Mouse (Mus musculus) lung, embryonic 14.5 days (tissue): ENCODE data around the gene Iqcf3. TPM values are rescaled to one million over a fixed set of nuclear protein-coding genes. Genes with fewer than 3 reads are reported as not detected.
"Not testable (repeated sequence)": the region's sequence is repeated elsewhere in the genome, so short reads cannot be mapped to it uniquely, and the experiment has no call there.

Source experiments
- ATAC-seq: fragments of 200-750 bp; cut with Nextera tagmentation; 2 replicates; pipeline ENCODE4 v1.8.0; 2017; ENCODE audit warnings: mild to moderate bottlenecking, moderate TSS enrichment, moderate library complexity; ENCODE audit not compliant: insufficient read depth
- DNase-seq: peaks from one replicate; pipeline ENCODE4 v3.0.0-alpha.2; 2015
- H3K27ac ChIP-seq: fragments of 300-500 bp; sonication (generic); 2 replicates; pipeline ENCODE4 v1.5.1; 2014; ENCODE audit warnings: low read depth, mild to moderate bottlenecking, moderate library complexity
- H3K27me3 ChIP-seq: fragments of 300-500 bp; sonication (generic); 2 replicates; pipeline ENCODE4 v1.6.1; 2014; ENCODE audit warnings: low read length, control low read depth; ENCODE audit not compliant: insufficient read depth
- H3K36me3 ChIP-seq: fragments of 300-500 bp; sonication (generic); 2 replicates; pipeline ENCODE4 v1.6.1; 2014; ENCODE audit warnings: control low read depth; ENCODE audit not compliant: insufficient read depth
- H3K4me1 ChIP-seq: fragments of 300-500 bp; sonication (generic); 2 replicates; pipeline ENCODE4 v1.6.1; 2014; ENCODE audit warnings: antibody characterized with exemption, control low read depth; ENCODE audit not compliant: insufficient read depth
- H3K4me2 ChIP-seq: fragments of 300-500 bp; sonication (generic); 2 replicates; pipeline ENCODE4 v1.6.1; 2014; ENCODE audit warnings: mild to moderate bottlenecking
- H3K4me3 ChIP-seq: fragments of 300-500 bp; sonication (generic); 2 replicates; pipeline ENCODE4 v1.5.1; 2014; ENCODE audit warnings: low read depth, low read length
- H3K9ac ChIP-seq: fragments of 300-500 bp; sonication (generic); 2 replicates; pipeline ENCODE4 v1.6.1; 2014
- H3K9me3 ChIP-seq: fragments of 300-500 bp; sonication (generic); 2 replicates; pipeline ENCODE4 v1.6.1; 2016; ENCODE audit warnings: low read depth, low read length, control low read depth
- CTCF ChIP-seq: IDR thresholded peaks from 2 replicates; pipeline ENCODE4 v1.5.1; 2016; ENCODE audit warnings: antibody characterized with exemption, low read depth
- WGBS: fragments of 180-500 bp; shearing (Covaris S2); extraction: QIAGEN DNeasy Blood & Tissue Kit; methylation state at CpG from one replicate; pipeline ENCODE4 v1.1.7; 2014; 5-methylcytosine and 5-hydroxymethylcytosine counted together
- polyA plus RNA-seq: library from polyadenylated mRNA; unstranded; fragments of >200 nt; fragmentation: Nextera tagmentation; extraction: Ambion mirVana; gene quantifications from 2 replicates; pipeline ENCODE4 v1.2.1, GENCODE M21; 2014

Gene Iqcf3
- polyA plus RNA-seq, 1 experiment from 2014 or later: not detected

GRCm38 (mm10) chr9:106509356-106509755 is 52.1 kb downstream of the Iqcf3 start:
- ATAC-seq (no peak), DNase-seq (no peak)
- Histone ChIP-seq H3K9me3 (no peaks in the 10 kb centered on the region), H3K36me3 (no peaks in the 10 kb centered on the region), H3K27me3 (no peaks in the 10 kb centered on the region), H3K4me1 (no peaks in the 10 kb centered on the region), H3K4me2 (no peak overlapping the region), H3K4me3 (no peak overlapping the region), H3K9ac (no peak overlapping the region), H3K27ac (no peak overlapping the region)
- 83% methylated on average over 10 of the region's 10 CpGs for WGBS
- no peak for TF ChIP-seq CTCF

GRCm38 (mm10) chr9:106504246-106504645 is 57.2 kb downstream of the Iqcf3 start:
- H3K27ac ChIP-seq: no peak overlapping the region
- H3K4me2 ChIP-seq: no peak overlapping the region
- no peaks in the 10 kb centered on the region for H3K9me3 ChIP-seq
- H3K4me1 ChIP-seq: no peaks in the 10 kb centered on the region
- 60% methylated on average over 6 of the region's 6 CpGs for WGBS
- H3K4me3 ChIP-seq: no peak overlapping the region
- H3K36me3 ChIP-seq: no peaks in the 10 kb centered on the region
- ATAC-seq: no peak
- H3K9ac ChIP-seq: no peak overlapping the region
- H3K27me3 ChIP-seq: no peaks in the 10 kb centered on the region
- no peak for TF ChIP-seq CTCF
- DNase-seq: no peak

- no peak for ATAC-seq
- Histone ChIP-seq H3K27ac (no peak overlapping the region), H3K9me3 (no peaks in the 10 kb centered on the region), H3K36me3 (no peaks in the 10 kb centered on the region), H3K9ac (no peak overlapping the region), H3K4me1 (no peaks in the 10 kb centered on the region), H3K4me3 (no peak overlapping the region), H3K4me2 (no peak overlapping the region), H3K27me3 (no peaks in the 10 kb centered on the region)
- no peak for TF ChIP-seq CTCF
- WGBS: 83% methylated on average over 22 of the region's 22 CpGs
- DNase-seq: no peak
Observed at GRCm38 (mm10) chr9:106501846-106502245, 59.6 kb downstream of the Iqcf3 start.

GRCm38 (mm10) chr9:106499667-106500066 is 61.8 kb downstream of the Iqcf3 start, which contains the start of gene Iqcf1:
Iqcf1 (plus strand) TSS chr9:106499967.
- Histone ChIP-seq H3K9ac (no peak within 1 kb of the TSS), H3K4me1 (no peaks in the 10 kb centered on the region), H3K27me3 (no peaks in the 10 kb centered on the region), H3K27ac (no peak within 1 kb of the TSS), H3K4me3 (no peak within 1 kb of the TSS), H3K4me2 (no peak within 1 kb of the TSS), H3K36me3 (no peaks in the 10 kb centered on the region), H3K9me3 (no peaks in the 10 kb centered on the region)
- TF ChIP-seq CTCF: no peak
- no peak for DNase-seq
- no peak for ATAC-seq
- 94% methylated on average over 6 of the region's 6 CpGs for WGBS

GRCm38 (mm10) chr9:106487602-106488001 is 73.8 kb downstream of the Iqcf3 start:
- not testable (repeated sequence) for H3K27ac ChIP-seq, H3K9ac ChIP-seq, ATAC-seq, H3K4me3 ChIP-seq, H3K4me2 ChIP-seq, H3K4me1 ChIP-seq, H3K9me3 ChIP-seq, H3K27me3 ChIP-seq, DNase-seq
- peaks cover 39% of the 10 kb centered on the region for H3K36me3 ChIP-seq
- WGBS: 76% methylated on average over 6 of the region's 6 CpGs

- H3K9ac ChIP-seq: no peak overlapping the region
- H3K36me3 ChIP-seq: peaks cover 56% of the 10 kb centered on the region
- H3K27me3 ChIP-seq: no peaks in the 10 kb centered on the region
- DNase-seq: no peak
- no peaks in the 10 kb centered on the region for H3K4me1 ChIP-seq
- H3K4me2 ChIP-seq: no peak overlapping the region
- H3K27ac ChIP-seq: no peak overlapping the region
- TF ChIP-seq CTCF: no peak
- 79% methylated on average over 10 of the region's 10 CpGs for whole genome bisulfite sequencing
- H3K9me3 ChIP-seq: no peaks in the 10 kb centered on the region
- no peak overlapping the region for H3K4me3 ChIP-seq
- no peak for ATAC-seq
Observed at GRCm38 (mm10) chr9:106485076-106485475, 76.4 kb downstream of the Iqcf3 start.

GRCm38 (mm10) chr9:106483606-106484005 is 77.8 kb downstream of the Iqcf3 start:
- ATAC-seq (no peak), DNase-seq (no peak)
- H3K36me3 ChIP-seq: peaks cover 56% of the 10 kb centered on the region
- no peak overlapping the region for H3K4me2 ChIP-seq
- H3K4me1 ChIP-seq: no peaks in the 10 kb centered on the region
- WGBS: 88% methylated on average over 17 of the region's 17 CpGs
- no peaks in the 10 kb centered on the region for H3K9me3 ChIP-seq
- H3K9ac ChIP-seq: no peak overlapping the region
- no peaks in the 10 kb centered on the region for H3K27me3 ChIP-seq
- no peak for TF ChIP-seq CTCF
- H3K27ac ChIP-seq: no peak overlapping the region
- no peak overlapping the region for H3K4me3 ChIP-seq

GRCm38 (mm10) chr9:106483136-106483535 is 78.3 kb downstream of the Iqcf3 start:
- no peak overlapping the region for H3K9ac ChIP-seq
- TF ChIP-seq CTCF: no peak
- DNase-seq: no peak
- 91% methylated on average over 10 of the region's 10 CpGs for WGBS
- H3K27me3 ChIP-seq: no peaks in the 10 kb centered on the region
- 0 out of 2 replicates have a peak, but pooled peaks cover under 1% of the 10 kb centered on the region for H3K4me1 ChIP-seq
- no peaks in the 10 kb centered on the region for H3K9me3 ChIP-seq
- H3K4me2 ChIP-seq: no peak overlapping the region
- no peak for ATAC-seq
- no peak overlapping the region for H3K4me3 ChIP-seq
- H3K36me3 ChIP-seq: peaks cover 56% of the 10 kb centered on the region
- no peak overlapping the region for H3K27ac ChIP-seq
